In the genomic region with DNA sequence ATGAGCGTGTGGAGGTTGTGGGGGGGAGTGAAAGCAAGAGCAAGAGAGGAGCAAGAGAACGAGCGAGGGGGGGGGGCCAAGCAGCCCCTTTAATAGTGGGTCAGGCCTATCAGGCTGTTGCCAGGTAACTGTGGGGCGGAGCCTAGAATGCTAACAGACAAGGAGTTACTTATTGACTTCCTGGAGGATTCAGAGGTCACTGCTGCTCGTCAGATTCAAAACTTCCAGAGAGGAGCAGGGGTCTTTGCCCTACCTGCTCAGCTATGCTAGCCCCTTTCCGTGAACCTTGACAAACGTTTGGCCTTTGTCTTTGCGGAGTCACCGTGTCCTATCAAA, we compare ENCODE assay signal across 7 mouse cellular contexts. TPM values are rescaled to one million over a fixed set of nuclear protein-coding genes. Genes with fewer than 3 reads are reported as not detected.
DNase-seq lines count a peak whose midpoint lies in the region; ATAC-seq and TF ChIP-seq lines count a peak whose summit lies in the region.

No protein-coding gene starts in this region.

- H3K4me1 ChIP-seq in lung, adult 2 months (ENCODE audit: control insufficient read depth, insufficient read depth, low read length), result peaks cover 2% of the 10 kb centered on the region; the same call in 1 of the 2 replicates

- DNase-seq in ES-CJ7 (ENCODE audit: low read depth, low spot score) (peak; percentile 67), ZHBTc4 (ENCODE audit: low read depth, low spot score) (peak; percentile 68)
- DNase-seq in kidney, adult 8-10 months, result peak; percentile 83 to 84
- DNase-seq in lung, adult 2 months, result no peak
- peak; percentile 38 to 52 for DNase-seq in urinary bladder, postnatal 36 days (ENCODE audit: low spot score in 2 of 2)
- DNase-seq in left cerebral cortex, adult 8-10 months (ENCODE audit: low spot score in 2 of 2), result no peak

- peak overlapping the region; percentile 6 for H3K4me3 ChIP-seq in lung, adult 2 months (replicated peaks; ENCODE audit: extremely low read depth, low read depth, low read length)

- WGBS in lung, adult 2 months, result 34% methylated on average over 9 of the region's 9 CpGs

- no peak for TF ChIP-seq CTCF in lung, adult 2 months (IDR thresholded peaks at IDR 0.05; ENCODE audit: insufficient read depth, low read length)

- no peak for ATAC-seq in activated CD4-positive, CD25-positive, alpha-beta regulatory T cell, adult 4 months

- TF ChIP-seq POLR2A in lung, adult 2 months (IDR thresholded peaks at IDR 0.05; ENCODE audit: borderline replicate concordance, extremely low read depth, low read depth, low read length), result no peak

RNA-seq across cellular contexts. Expression of a gene that starts 34.5 kb away (rescaled TPM):
- 104 and 117 TPM in 2 replicates for polyA plus RNA-seq in lung, adult 2 months (2012; rRNA removed)
- polyA plus RNA-seq in activated CD4-positive, CD25-positive, alpha-beta regulatory T cell, adult 4 months (2017; shearing (Covaris generic)), result 10 to 100 TPM; 19.3 to 23.3 TPM
- 1 to 10 TPM; 7.6 to 8.4 (median 8.1) TPM for total RNA-seq in left cerebral cortex, adult 8-10 months (2022)

RNA-seq across cellular contexts. Expression of a gene that starts 46.7 kb away (rescaled TPM):
- polyA plus RNA-seq in lung, adult 2 months (2012; rRNA removed), result 39.0 and 39.7 TPM in 2 replicates
- 10 to 100 TPM; 44.4 to 62.8 TPM for polyA plus RNA-seq in activated CD4-positive, CD25-positive, alpha-beta regulatory T cell, adult 4 months (2017; shearing (Covaris generic))
- 10 to 100 TPM; 44.9 to 54.3 (median 51.9) TPM for total RNA-seq in left cerebral cortex, adult 8-10 months (2022)

Comparison
In these comparisons a context has a peak if more than half of its experiments do, and no peak if none do; other contexts are left out.
1. DNase-seq: peak in ES-CJ7 (single experiment), ZHBTc4 (single experiment), kidney, adult 8-10 months (2 of 2) and urinary bladder, postnatal 36 days (2 of 2); none in lung, adult 2 months (single experiment) and left cerebral cortex, adult 8-10 months (0 of 2).